Mouse (Mus musculus) testis, postnatal 14 days (tissue): ENCODE measurements around the gene Scaf1.

Source experiments
- DNase-seq: peaks from one replicate; pipeline ENCODE4 v3.0.0; 2021; ENCODE audit warnings: low spot score

Gene Scaf1

GRCm38 (mm10) chr7:45013366-45014095 is 2.6 kb downstream of the Scaf1 start:
- DNase-seq, result no peak

- DNase-seq, result no peak
Measured at GRCm38 (mm10) chr7:45012824-45013223, 3.3 kb downstream of the Scaf1 start.

GRCm38 (mm10) chr7:45012011-45012410 is 4.2 kb downstream of the Scaf1 start:
- no peak for DNase-seq

GRCm38 (mm10) chr7:45008411-45008810 is 7.8 kb downstream of the Scaf1 start:
- DNase-seq, result no peak

- DNase-seq, result no peak
Measured at GRCm38 (mm10) chr7:45007846-45008245, 8.3 kb downstream of the Scaf1 start.

GRCm38 (mm10) chr7:45007141-45007540 is 9.0 kb downstream of the Scaf1 start:
- no peak for DNase-seq

- no peak for DNase-seq
Measured at GRCm38 (mm10) chr7:45006503-45006902, 9.7 kb downstream of the Scaf1 start.

- DNase-seq, result no peak
Measured at GRCm38 (mm10) chr7:45005321-45005992, 10.7 kb downstream of the Scaf1 start.

- no peak for DNase-seq
Measured at GRCm38 (mm10) chr7:45004546-45004945, 11.6 kb downstream of the Scaf1 start.

GRCm38 (mm10) chr7:45002440-45002839 is 13.7 kb downstream of the Scaf1 start:
- no peak for DNase-seq

- DNase-seq, result no peak
Measured at GRCm38 (mm10) chr7:45000539-45001114, 15.5 kb downstream of the Scaf1 start.

- DNase-seq, result no peak
Measured at GRCm38 (mm10) chr7:44999753-45000152, 16.4 kb downstream of the Scaf1 start.

GRCm38 (mm10) chr7:44998501-44998955 is 17.6 kb downstream of the Scaf1 start, which contains the start of gene Bcl2l12:
Bcl2l12 (minus strand) TSS chr7:44998712.
- DNase-seq, result no peak

- DNase-seq, result no peak
Measured at GRCm38 (mm10) chr7:44997940-44998428, 18.2 kb downstream of the Scaf1 start.

- peak; percentile 96 for DNase-seq
Measured at GRCm38 (mm10) chr7:44997231-44997939, 18.8 kb downstream of the Scaf1 start, which contains the start of gene Irf3. Irf3 (plus strand) TSS chr7:44997648.

GRCm38 (mm10) chr7:44996672-44997071 is 19.5 kb downstream of the Scaf1 start:
- DNase-seq, result no peak

GRCm38 (mm10) chr7:44986879-44987718 is 29.1 kb downstream of the Scaf1 start:
- DNase-seq, result no peak

- peak; percentile 99 for DNase-seq
Measured at GRCm38 (mm10) chr7:44986192-44986878, 29.8 kb downstream of the Scaf1 start, which contains the start of gene Prmt1. Prmt1 (minus strand) TSS chr7:44986568.

GRCm38 (mm10) chr7:44985595-44986191 is 30.5 kb downstream of the Scaf1 start:
- peak; percentile 83 for DNase-seq

GRCm38 (mm10) chr7:44984833-44985164 is 31.4 kb downstream of the Scaf1 start:
- no peak for DNase-seq
